Mouse (Mus musculus) embryonic stem cell, embryonic (primary cell): ENCODE results near the gene Ncs1.

Source experiments
- CTCF ChIA-PET, 4 experiments: fragments of 300-600 bp in 2 of 4; fragments of 350-600 bp in 2 of 4; sonication (Branson Sonifier 250); formaldehyde crosslinking; loops; one replicate each; lab custom pipeline; 2022; ENCODE audit warnings: inconsistent platforms in 2 of 4; lab: Charles Lee
- POLR2A ChIA-PET, 4 experiments: fragments of 300-600 bp in 2 of 4; fragments of 350-600 bp in 2 of 4; sonication (Branson Sonifier 250); formaldehyde crosslinking; loops; one replicate each; lab custom pipeline; 2022; ENCODE audit warnings: antibody characterized with exemption in 4 of 4, inconsistent platforms in 1 of 4; lab: Charles Lee

Ncs1 gene

GRCm38 (mm10) chr2:31245491-31246141, at the start of gene Ncs1:
Gene Ncs1 (plus strand): TSS chr2:31245823.
- ChIA-PET POLR2A (interaction anchor here in 2 of 4 experiments (0.6 to 6.0 kb wide), 5 partner anchors 11 to 326 kb away, joined by 3 to 32 read pairs (median 4); no protein-coding TSS in a partner anchor), CTCF (interaction anchor here (0.7 to 3.0 kb wide), 5 partner anchors 11 to 83 kb away, joined by 3 to 9 read pairs (median 4); no protein-coding TSS in a partner anchor)

GRCm38 (mm10) chr2:31198621-31199020, 47.0 kb upstream of the Ncs1 start:
- POLR2A ChIA-PET: interaction anchor here in 3 of 4 experiments (1.1 to 3.0 kb wide), 3 partner anchors 11 to 33 kb away, joined by 3 to 8 read pairs (median 4); no protein-coding TSS in a partner anchor
- CTCF ChIA-PET: interaction anchor here in 1 of 4 experiments (1.0 kb wide), 1 partner anchor 72 kb away, joined by 3 read pairs; no protein-coding TSS in a partner anchor

- POLR2A ChIA-PET: interaction anchor here (0.6 to 3.0 kb wide), 8 partner anchors 9 to 104 kb away, joined by 3 to 8 read pairs (median 4); no protein-coding TSS in a partner anchor
- CTCF ChIA-PET: interaction anchor here (0.7 to 0.9 kb wide), 4 partner anchors 9 to 92 kb away, joined by 3 to 5 read pairs (median 3); no protein-coding TSS in a partner anchor
Observed at GRCm38 (mm10) chr2:31200051-31200450, 45.6 kb upstream of the Ncs1 start.

GRCm38 (mm10) chr2:31201851-31202250, 43.8 kb upstream of the Ncs1 start:
- POLR2A ChIA-PET: interaction anchor here in 1 of 4 experiments (1.1 to 1.9 kb wide), 2 partner anchors 18 to 38 kb away, joined by 4 to 6 read pairs; no protein-coding TSS in a partner anchor
- CTCF ChIA-PET: interaction anchor here in 1 of 4 experiments (0.6 to 2.7 kb wide), 2 partner anchors 98 to 532 kb away, joined by 4 to 6 read pairs; no protein-coding TSS in a partner anchor

- ChIA-PET CTCF (interaction anchor here in 1 of 4 experiments (2.7 kb wide), 1 partner anchor 97 kb away, joined by 6 read pairs; no protein-coding TSS in a partner anchor), POLR2A (no interaction called here)
Observed at GRCm38 (mm10) chr2:31202357-31202756, 43.3 kb upstream of the Ncs1 start.

GRCm38 (mm10) chr2:31202956-31203355, 42.7 kb upstream of the Ncs1 start:
- ChIA-PET CTCF (interaction anchor here in 2 of 4 experiments (0.6 to 2.7 kb wide), 2 partner anchors 97 to 98 kb away, joined by 5 to 6 read pairs; no protein-coding TSS in a partner anchor), POLR2A (interaction anchor here in 2 of 4 experiments (1.2 to 2.3 kb wide), 2 partner anchors 11 to 16 kb away, joined by 3 to 7 read pairs; no protein-coding TSS in a partner anchor)

GRCm38 (mm10) chr2:31204677-31205076, 40.9 kb upstream of the Ncs1 start:
- CTCF ChIA-PET: interaction anchor here in 3 of 4 experiments (0.6 to 1.4 kb wide), 3 partner anchors 12 to 373 kb away, joined by 3 to 6 read pairs (median 4); no protein-coding TSS in a partner anchor
- POLR2A ChIA-PET: interaction anchor here in 1 of 4 experiments (2.3 kb wide), 1 partner anchor 14 kb away, joined by 7 read pairs; no protein-coding TSS in a partner anchor

- ChIA-PET POLR2A (interaction anchor here in 1 of 4 experiments (1.8 kb wide), 1 partner anchor 51 kb away, joined by 4 read pairs; no protein-coding TSS in a partner anchor), CTCF (interaction anchor here in 2 of 4 experiments (0.8 to 1.2 kb wide), 2 partner anchors 12 to 22 kb away, joined by 3 read pairs; no protein-coding TSS in a partner anchor)
Observed at GRCm38 (mm10) chr2:31206211-31206610, 39.4 kb upstream of the Ncs1 start.

- CTCF ChIA-PET: no interaction called here
Observed at GRCm38 (mm10) chr2:31206882-31207281, 38.7 kb upstream of the Ncs1 start.

GRCm38 (mm10) chr2:31208544-31209142, 37.0 kb upstream of the Ncs1 start:
- ChIA-PET CTCF (interaction anchor here in 3 of 4 experiments (0.6 to 3.0 kb wide), 9 partner anchors 8 to 175 kb away, joined by 3 to 12 read pairs (median 3); no protein-coding TSS in a partner anchor), POLR2A (interaction anchor here in 3 of 4 experiments (0.7 to 2.2 kb wide), 6 partner anchors 8 to 245 kb away, joined by 3 to 8 read pairs (median 3); no protein-coding TSS in a partner anchor)

More at GRCm38 (mm10) chr2:31206882-31207281, 38.7 kb upstream of the Ncs1 start:
- POLR2A ChIA-PET: interaction anchor here in 2 of 4 experiments (0.7 to 1.8 kb wide), 3 partner anchors 21 to 67 kb away, joined by 3 to 4 read pairs (median 3); no protein-coding TSS in a partner anchor

GRCm38 (mm10) chr2:31209525-31209924, 36.1 kb upstream of the Ncs1 start:
- CTCF ChIA-PET: interaction anchor here (0.6 to 3.0 kb wide), 23 partner anchors 9 to 786 kb away, joined by 3 to 12 read pairs (median 4); no protein-coding TSS in a partner anchor
- POLR2A ChIA-PET: interaction anchor here (0.6 to 2.2 kb wide), 8 partner anchors 9 to 470 kb away, joined by 3 to 8 read pairs (median 3); no protein-coding TSS in a partner anchor

- POLR2A ChIA-PET: interaction anchor here (0.6 to 2.2 kb wide), 8 partner anchors 9 to 470 kb away, joined by 3 to 8 read pairs (median 3); no protein-coding TSS in a partner anchor
- CTCF ChIA-PET: interaction anchor here (0.7 to 3.0 kb wide), 10 partner anchors 9 to 89 kb away, joined by 3 to 12 read pairs (median 4); no protein-coding TSS in a partner anchor
Observed at GRCm38 (mm10) chr2:31210144-31210847, 35.3 kb upstream of the Ncs1 start.

GRCm38 (mm10) chr2:31211204-31211603, 34.4 kb upstream of the Ncs1 start:
- ChIA-PET CTCF (interaction anchor here in 2 of 4 experiments (0.8 to 2.5 kb wide), 3 partner anchors 79 to 88 kb away, joined by 3 to 12 read pairs (median 6); no protein-coding TSS in a partner anchor), POLR2A (interaction anchor here in 2 of 4 experiments (1.1 to 1.2 kb wide), 2 partner anchors 9 to 27 kb away, joined by 3 read pairs; no protein-coding TSS in a partner anchor)

- CTCF ChIA-PET: interaction anchor here in 3 of 4 experiments (1.0 to 1.6 kb wide), 5 partner anchors 12 to 35 kb away, joined by 3 to 4 read pairs (median 3); no protein-coding TSS in a partner anchor
- POLR2A ChIA-PET: interaction anchor here in 2 of 4 experiments (0.7 to 1.2 kb wide), 6 partner anchors 9 to 51 kb away, joined by 3 to 8 read pairs (median 3); no protein-coding TSS in a partner anchor
Observed at GRCm38 (mm10) chr2:31214211-31214796, 31.3 kb upstream of the Ncs1 start.

GRCm38 (mm10) chr2:31218611-31219010, 27.0 kb upstream of the Ncs1 start:
- POLR2A ChIA-PET: interaction anchor here in 1 of 4 experiments (0.5 to 2.6 kb wide), 4 partner anchors 9 to 187 kb away, joined by 3 to 7 read pairs (median 4); no protein-coding TSS in a partner anchor
- CTCF ChIA-PET: interaction anchor here in 2 of 4 experiments (1.6 to 2.1 kb wide), 2 partner anchors 10 to 81 kb away, joined by 4 to 5 read pairs; no protein-coding TSS in a partner anchor

GRCm38 (mm10) chr2:31219470-31219869, 26.2 kb upstream of the Ncs1 start:
- POLR2A ChIA-PET: interaction anchor here (0.5 to 2.6 kb wide), 16 partner anchors 9 to 395 kb away, joined by 3 to 10 read pairs (median 4); no protein-coding TSS in a partner anchor
- CTCF ChIA-PET: interaction anchor here in 3 of 4 experiments (0.9 to 2.1 kb wide), 5 partner anchors 9 to 80 kb away, joined by 3 to 7 read pairs (median 5); no protein-coding TSS in a partner anchor
